In the genomic region with DNA sequence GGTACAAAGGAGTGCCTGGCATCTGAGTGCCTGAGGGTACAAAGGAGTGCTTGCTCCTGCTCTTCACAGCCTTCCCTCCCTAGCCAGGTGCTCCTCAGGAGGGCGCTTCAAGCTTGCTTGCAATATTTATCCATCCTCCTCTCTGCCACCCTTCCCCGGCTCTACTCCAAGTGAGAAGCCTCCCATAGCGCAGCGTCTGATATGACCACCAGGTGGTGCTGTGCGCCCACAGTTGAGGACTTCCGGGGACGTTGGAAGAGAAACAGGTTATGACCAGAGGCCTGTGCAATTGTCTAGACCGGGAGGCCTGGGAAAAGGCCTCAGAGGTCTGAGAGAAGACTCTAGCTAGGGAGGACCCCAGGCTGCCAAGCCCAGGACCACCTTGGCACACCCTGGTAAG, we compare ENCODE assay signal across 8 mouse cellular contexts. TPM values are rescaled to one million over a fixed set of nuclear protein-coding genes. Genes with fewer than 3 reads are reported as not detected.
DNase-seq lines count a peak whose midpoint lies in the region; ATAC-seq and TF ChIP-seq lines count a peak whose summit lies in the region.

No protein-coding gene starts in this region.

- intact Hi-C loops in left cerebral cortex, adult 2 months (cut with DNase I): loop anchor here (1.0 to 5.0 kb wide), 5 partner anchors 115 to 437 kb away; no protein-coding TSS in a partner anchor

- peak; percentile 99 for TF ChIP-seq CTCF in left cerebral cortex, adult 2 months (IDR thresholded peaks at IDR 0.05)

- ATAC-seq in activated CD4-positive, CD25-positive, alpha-beta regulatory T cell, adult 4 months: peak; percentile 82
- peak; percentile 94 for ATAC-seq in common myeloid progenitor, adult 5-6 weeks (replicated peaks; ENCODE audit: low read depth, poor library complexity, severe bottlenecking)

- peak overlapping the region; percentile 85 for H3K27ac ChIP-seq in left cerebral cortex, adult 2 months

- peaks cover 83% of the 10 kb centered on the region for H3K27me3 ChIP-seq in megakaryocyte, embryonic 14.5 days (replicated peaks)

- peaks cover 10% of the 10 kb centered on the region for H3K9me3 ChIP-seq in megakaryocyte, embryonic 14.5 days

- H3K4me1 ChIP-seq in megakaryocyte, embryonic 14.5 days: peaks cover 13% of the 10 kb centered on the region

- peak; percentile 77 to 78 for DNase-seq in gastrocnemius, adult 8-10 months (ENCODE audit: low spot score in 2 of 2)
- peak; percentile 92 for DNase-seq in induced T-regulatory cell, adult 2 months (ENCODE audit: low read depth)
- peak; percentile 92 to 96 for DNase-seq in left cerebral cortex, adult 2 months (ENCODE audit: extremely low spot score in 1 of 2, low spot score in 2 of 2)
- peak; percentile 94 for DNase-seq in right cerebral cortex, adult 18-20 months
- peak; percentile 73 to 87 for DNase-seq in urinary bladder, adult 18-20 months (ENCODE audit: low spot score in 2 of 2)

- H3K4me3 ChIP-seq in left cerebral cortex, adult 2 months: no peak overlapping the region
- H3K4me3 ChIP-seq in megakaryocyte, embryonic 14.5 days (replicated peaks): peak overlapping the region; percentile 28

- H3K36me3 ChIP-seq in megakaryocyte, embryonic 14.5 days (replicated peaks; ENCODE audit: low read length): peaks cover 2% of the 10 kb centered on the region

RNA-seq across cellular contexts. Expression of a gene that starts 6.7 kb away (rescaled TPM):
- polyA plus RNA-seq in activated CD4-positive, CD25-positive, alpha-beta regulatory T cell, adult 4 months (2017; shearing (Covaris generic)): under 1 TPM; 0.38 to 0.80 TPM
- total RNA-seq in common myeloid progenitor, adult 5-6 weeks (2017): 0.10 TPM in 1 of 2 replicates, not detected in the other
- 1 to 10 TPM; 3.8 to 6.1 (median 5.3) TPM for total RNA-seq in gastrocnemius, adult 8-10 months (2022)
- total RNA-seq in left cerebral cortex, adult 2 months (2021): 1,000 to 10,000 TPM; 1,332 to 1,386 TPM
- polyA plus RNA-seq in megakaryocyte, embryonic 14.5 days (2012; ENCODE audit: insufficient read depth, low replicate concordance): 0.13 and 1.2 TPM in 2 replicates

RNA-seq across cellular contexts. Expression of a gene that starts 12.9 kb away (rescaled TPM):
- 10 to 100 TPM; 12.9 to 14.0 TPM for polyA plus RNA-seq in activated CD4-positive, CD25-positive, alpha-beta regulatory T cell, adult 4 months (2017; shearing (Covaris generic))
- total RNA-seq in common myeloid progenitor, adult 5-6 weeks (2017): 4.7 and 7.3 TPM in 2 replicates
- total RNA-seq in gastrocnemius, adult 8-10 months (2022): 10 to 100 TPM; 39.7 to 47.7 (median 43.2) TPM
- total RNA-seq in left cerebral cortex, adult 2 months (2021): 10 to 100 TPM; 63.0 to 65.1 TPM
- polyA plus RNA-seq in megakaryocyte, embryonic 14.5 days (2012; ENCODE audit: insufficient read depth, low replicate concordance): 3.4 and 21.8 TPM in 2 replicates

RNA-seq across cellular contexts. Expression of a gene that starts 51.1 kb away (rescaled TPM):
- polyA plus RNA-seq in activated CD4-positive, CD25-positive, alpha-beta regulatory T cell, adult 4 months (2017; shearing (Covaris generic)): not detected
- total RNA-seq in common myeloid progenitor, adult 5-6 weeks (2017): not detected in 2 replicates
- not detected for total RNA-seq in gastrocnemius, adult 8-10 months (2022)
- total RNA-seq in left cerebral cortex, adult 2 months (2021): 10 to 100 TPM; 33.4 to 42.4 TPM
- polyA plus RNA-seq in megakaryocyte, embryonic 14.5 days (2012; ENCODE audit: insufficient read depth, low replicate concordance): not detected in 2 replicates

Comparison
In these comparisons a context has a peak if more than half of its experiments do, and no peak if none do; other contexts are left out.
1. RNA of a gene that starts 6.7 kb away (total RNA-seq): 1,332 to 1,386 TPM in left cerebral cortex, adult 2 months; 3.8 to 6.1 TPM in gastrocnemius, adult 8-10 months and 0.10 TPM in common myeloid progenitor, adult 5-6 weeks; every median in the first group is over 100 times any median in the second.
2. RNA of a gene that starts 51.1 kb away (total RNA-seq): 33.4 to 42.4 TPM in left cerebral cortex, adult 2 months; not detected in common myeloid progenitor, adult 5-6 weeks and not detected in gastrocnemius, adult 8-10 months; every median in the first group is over 10 times any median in the second.
3. Peak in every context shown above with its lines, with median percentiles within 50 percentile points of each other: DNase-seq.